Mouse (Mus musculus) hindbrain, embryonic 10.5 days (tissue): ENCODE measurements around the gene Tnfrsf13c. TPM values are rescaled to one million over a fixed set of nuclear protein-coding genes. Genes with fewer than 3 reads are reported as not detected.
A peak's percentile ranks its signal among the peaks of the same experiment; 100 is the strongest.

Experiments
- DNase-seq: peaks from one replicate; pipeline ENCODE4 v3.0.0-alpha.2; 2017; ENCODE audit warnings: low spot score
- H3K27ac ChIP-seq: fragments of 300-500 bp; sonication (generic); 2 replicates; pipeline ENCODE4 v1.5.1; 2016; ENCODE audit warnings: mild to moderate bottlenecking, moderate library complexity
- H3K27me3 ChIP-seq: fragments of 300-500 bp; sonication (generic); 2 replicates; pipeline ENCODE4 v1.6.1; 2016; ENCODE audit warnings: mild to moderate bottlenecking; ENCODE audit not compliant: poor library complexity, insufficient read depth, severe bottlenecking
- H3K36me3 ChIP-seq: fragments of 300-500 bp; sonication (generic); 2 replicates; pipeline ENCODE4 v1.6.1; 2016; ENCODE audit warnings: mild to moderate bottlenecking, moderate library complexity
- H3K4me1 ChIP-seq: fragments of 300-500 bp; sonication (generic); replicated peaks from 2 replicates; pipeline ENCODE4 v1.6.1; 2016; ENCODE audit warnings: mild to moderate bottlenecking
- H3K4me3 ChIP-seq: fragments of 300-500 bp; sonication (generic); 2 replicates; pipeline ENCODE4 v1.5.1; 2016; ENCODE audit warnings: mild to moderate bottlenecking, moderate library complexity
- H3K9me3 ChIP-seq: fragments of 300-500 bp; sonication (generic); 2 replicates; pipeline ENCODE4 v1.6.1; 2016; ENCODE audit warnings: mild to moderate bottlenecking, moderate library complexity
- WGBS: fragments of 180-500 bp; shearing (Covaris S2); methylation state at CpG from one replicate; pipeline ENCODE4 v1.1.7; 2016; 5-methylcytosine and 5-hydroxymethylcytosine counted together
- polyA plus RNA-seq: library from polyadenylated mRNA; unstranded; fragments of >200 nt; fragmentation: Nextera tagmentation; extraction: Ambion mirVana; gene quantifications from 2 replicates; pipeline ENCODE4 v1.2.1, GENCODE M21; 2016

Gene Tnfrsf13c
- polyA plus RNA-seq, 1 experiment from 2014 or later, result 0.18 TPM

DNA sequence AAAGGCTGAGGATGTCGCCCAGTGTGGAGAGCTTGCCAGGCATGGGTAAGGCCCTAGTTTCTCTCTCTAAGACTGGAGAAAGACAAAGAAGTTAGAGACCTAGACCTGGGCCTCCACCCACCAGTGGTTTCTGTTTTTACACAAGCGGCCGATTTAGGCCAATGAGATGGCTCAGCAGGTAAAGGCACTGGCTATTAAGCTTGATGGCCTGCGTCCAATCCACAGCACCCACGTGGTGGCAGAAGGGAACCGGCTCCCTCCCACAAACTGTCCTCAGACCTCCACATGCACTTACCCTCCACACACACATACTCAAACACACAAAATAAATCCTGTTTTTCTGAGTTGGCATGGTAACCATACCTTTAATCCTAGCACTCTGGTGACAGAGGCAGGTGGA, 22.1 kb downstream of the Tnfrsf13c start:
- no peak overlapping the region for H3K27ac ChIP-seq
- H3K4me3 ChIP-seq, result no peak overlapping the region
- no peak for DNase-seq
- peaks cover 40% of the 10 kb centered on the region for H3K4me1 ChIP-seq
- peaks cover 28% of the 10 kb centered on the region for H3K27me3 ChIP-seq
- 93% methylated on average over 6 of the region's 6 CpGs for WGBS
- H3K36me3 ChIP-seq, result peaks cover 98% of the 10 kb centered on the region
- H3K9me3 ChIP-seq, result no peaks in the 10 kb centered on the region

DNA sequence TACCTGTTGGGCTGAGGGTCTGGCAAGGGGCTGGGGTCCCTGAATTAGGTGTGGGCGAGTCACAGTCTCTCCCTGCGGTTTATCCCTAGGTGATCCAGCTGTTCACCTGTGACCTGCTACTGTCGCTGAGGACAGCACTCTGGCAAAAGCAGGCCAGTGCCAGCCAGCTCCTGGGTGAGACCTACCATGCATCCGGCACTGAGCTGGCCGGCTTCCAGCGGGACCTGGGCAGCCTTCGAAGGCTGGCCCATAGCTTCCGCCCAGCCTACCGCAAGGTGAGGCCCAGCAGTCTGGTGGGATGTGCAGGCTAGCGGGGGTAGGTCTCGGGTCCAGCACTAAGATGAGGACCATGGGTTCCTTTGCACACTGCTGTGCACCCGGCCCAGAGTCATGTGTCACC, 24.6 kb downstream of the Tnfrsf13c start:
- Histone ChIP-seq H3K9me3 (no peaks in the 10 kb centered on the region), H3K4me3 (no peak overlapping the region), H3K36me3 (peaks cover 100% of the 10 kb centered on the region), H3K27me3 (peaks cover 3% of the 10 kb centered on the region), H3K4me1 (peaks cover 16% of the 10 kb centered on the region), H3K27ac (no peak overlapping the region)
- 92% methylated on average over 12 of the region's 12 CpGs for WGBS
- no peak for DNase-seq

DNA sequence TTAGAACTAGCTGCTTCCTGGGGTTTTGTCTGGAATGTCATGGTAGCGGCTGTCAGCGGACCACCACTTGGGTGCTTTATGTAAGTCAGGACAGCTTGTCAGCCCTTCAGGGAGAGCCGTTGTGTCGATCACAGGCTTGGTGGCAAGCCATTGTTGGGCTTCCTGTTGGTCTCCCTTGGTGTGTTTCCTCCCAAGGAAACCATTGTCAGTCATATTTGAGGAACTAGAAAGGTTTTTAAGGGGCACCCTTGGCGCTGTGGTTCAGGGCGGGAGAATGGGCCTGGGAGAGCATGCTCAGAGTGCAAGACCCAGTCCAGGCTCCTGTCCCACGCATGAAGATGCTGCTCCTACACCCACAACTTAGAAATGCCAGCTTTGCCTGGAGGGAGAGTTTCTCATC, 25.8 kb downstream of the Tnfrsf13c start:
- WGBS, result 91% methylated on average over 7 of the region's 7 CpGs
- no peak overlapping the region for H3K4me3 ChIP-seq
- no peaks in the 10 kb centered on the region for H3K9me3 ChIP-seq
- H3K27me3 ChIP-seq, result no peaks in the 10 kb centered on the region; the same call in 1 of the 2 replicates
- peaks cover 100% of the 10 kb centered on the region for H3K36me3 ChIP-seq
- no peak for DNase-seq
- peaks cover 4% of the 10 kb centered on the region for H3K4me1 ChIP-seq
- H3K27ac ChIP-seq, result no peak overlapping the region

DNA sequence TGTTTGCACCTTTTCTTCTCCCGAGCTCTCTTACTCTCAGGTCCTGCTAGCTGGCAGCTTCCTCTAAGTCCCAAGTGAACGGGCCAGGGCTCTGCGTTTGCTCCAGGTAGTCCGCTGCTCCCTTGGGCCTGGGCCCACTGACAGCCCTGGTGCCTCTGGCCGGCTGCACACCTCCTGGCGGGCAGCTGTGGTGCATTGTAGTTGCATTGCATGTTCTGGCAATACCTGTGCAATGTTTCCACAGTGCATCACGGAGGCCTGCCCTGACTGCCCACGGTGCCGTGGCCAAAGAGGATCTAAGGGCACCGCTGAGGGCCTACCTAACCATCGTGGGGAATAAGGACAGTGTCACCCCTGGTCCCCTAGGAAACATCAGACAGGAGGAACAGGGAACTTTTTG, 26.2 kb downstream of the Tnfrsf13c start:
- H3K27me3 ChIP-seq, result no peaks in the 10 kb centered on the region
- no peaks in the 10 kb centered on the region for H3K9me3 ChIP-seq
- no peak for DNase-seq
- no peak overlapping the region for H3K27ac ChIP-seq
- H3K4me1 ChIP-seq, result no peaks in the 10 kb centered on the region
- peaks cover 100% of the 10 kb centered on the region for H3K36me3 ChIP-seq
- H3K4me3 ChIP-seq, result no peak overlapping the region
- WGBS, result 94% methylated on average over 11 of the region's 11 CpGs

DNA sequence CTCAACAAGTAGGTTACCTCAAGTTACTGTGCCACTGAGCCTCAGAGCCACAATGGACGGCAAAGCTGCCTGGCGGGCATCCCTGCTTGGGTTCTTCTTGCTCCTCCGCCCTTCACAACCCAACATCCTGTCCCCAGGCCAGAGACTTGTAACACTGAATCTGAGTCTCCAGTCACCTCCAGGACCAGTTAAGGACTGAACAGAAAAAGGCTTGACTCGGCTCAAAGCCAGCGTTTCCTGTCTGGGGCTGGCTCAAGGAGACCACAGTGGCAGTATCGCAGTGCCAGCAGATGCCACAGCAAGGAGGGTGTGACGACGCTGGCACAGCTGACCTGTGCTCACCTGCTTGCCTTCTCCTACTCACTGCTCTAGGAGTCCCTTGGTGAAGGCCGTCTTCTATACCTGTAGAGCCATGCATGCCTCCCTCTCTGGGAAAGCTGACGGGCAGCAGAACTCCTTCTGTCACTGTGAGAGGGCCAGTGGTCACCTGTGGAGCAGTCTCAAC, 26.9 kb downstream of the Tnfrsf13c start:
- H3K36me3 ChIP-seq, result peaks cover 100% of the 10 kb centered on the region
- WGBS, result 95% methylated on average over 10 of the region's 10 CpGs
- no peak for DNase-seq
- H3K27ac ChIP-seq, result no peak overlapping the region
- H3K27me3 ChIP-seq, result no peaks in the 10 kb centered on the region
- no peaks in the 10 kb centered on the region for H3K9me3 ChIP-seq
- H3K4me3 ChIP-seq, result no peak overlapping the region
- no peaks in the 10 kb centered on the region for H3K4me1 ChIP-seq

DNA sequence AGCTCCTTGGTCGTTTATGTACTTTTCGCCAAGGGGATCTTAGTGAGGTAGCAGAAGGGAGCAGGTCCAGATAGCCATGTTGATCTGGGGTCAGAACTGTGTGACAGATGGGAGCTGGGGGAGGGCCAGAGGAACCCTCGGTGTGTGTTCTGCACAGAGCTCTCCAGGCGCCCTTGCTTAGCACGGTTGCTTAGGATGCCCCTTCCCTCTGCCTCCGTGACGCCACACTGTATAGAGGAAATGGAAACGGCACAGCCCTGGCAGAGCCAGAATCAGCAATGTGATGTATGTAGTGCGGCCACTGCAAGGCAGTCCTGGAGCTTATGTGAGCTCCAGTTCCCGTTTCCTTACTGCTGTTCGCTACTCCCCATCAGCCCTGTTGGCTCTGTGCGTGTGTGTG, 27.9 kb downstream of the Tnfrsf13c start:
- no peak overlapping the region for H3K27ac ChIP-seq
- H3K27me3 ChIP-seq, result no peaks in the 10 kb centered on the region
- no peaks in the 10 kb centered on the region for H3K9me3 ChIP-seq
- 89% methylated on average over 12 of the region's 12 CpGs for WGBS
- peaks cover 100% of the 10 kb centered on the region for H3K36me3 ChIP-seq
- H3K4me3 ChIP-seq, result no peak overlapping the region
- DNase-seq, result no peak
- no peaks in the 10 kb centered on the region for H3K4me1 ChIP-seq

DNA sequence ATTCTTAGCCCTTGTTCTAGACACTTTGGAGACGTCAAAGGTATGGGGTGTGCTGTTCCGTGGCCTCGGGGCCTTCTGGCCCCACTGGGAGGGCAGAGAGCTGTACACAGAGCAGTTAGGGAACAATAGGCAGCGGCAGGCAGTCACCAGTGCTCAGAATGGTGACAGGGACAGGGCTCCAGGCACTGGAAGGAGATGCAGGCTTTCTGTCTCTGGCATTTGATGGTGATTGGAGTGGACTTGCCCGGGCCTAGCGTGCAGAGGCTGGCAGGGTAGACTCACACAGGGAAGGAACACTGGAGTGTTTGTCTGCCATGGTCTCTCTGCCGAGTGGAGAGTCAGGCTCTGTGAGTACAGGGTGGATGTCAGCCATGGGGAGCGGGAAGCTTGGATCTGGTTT, 31.6 kb downstream of the Tnfrsf13c start:
- WGBS, result 84% methylated on average over 8 of the region's 8 CpGs
- Histone ChIP-seq H3K9me3 (no peaks in the 10 kb centered on the region), H3K27me3 (no peaks in the 10 kb centered on the region), H3K27ac (no peak overlapping the region), H3K4me1 (no peaks in the 10 kb centered on the region), H3K4me3 (no peak overlapping the region), H3K36me3 (peaks cover 100% of the 10 kb centered on the region)
- no peak for DNase-seq

DNA sequence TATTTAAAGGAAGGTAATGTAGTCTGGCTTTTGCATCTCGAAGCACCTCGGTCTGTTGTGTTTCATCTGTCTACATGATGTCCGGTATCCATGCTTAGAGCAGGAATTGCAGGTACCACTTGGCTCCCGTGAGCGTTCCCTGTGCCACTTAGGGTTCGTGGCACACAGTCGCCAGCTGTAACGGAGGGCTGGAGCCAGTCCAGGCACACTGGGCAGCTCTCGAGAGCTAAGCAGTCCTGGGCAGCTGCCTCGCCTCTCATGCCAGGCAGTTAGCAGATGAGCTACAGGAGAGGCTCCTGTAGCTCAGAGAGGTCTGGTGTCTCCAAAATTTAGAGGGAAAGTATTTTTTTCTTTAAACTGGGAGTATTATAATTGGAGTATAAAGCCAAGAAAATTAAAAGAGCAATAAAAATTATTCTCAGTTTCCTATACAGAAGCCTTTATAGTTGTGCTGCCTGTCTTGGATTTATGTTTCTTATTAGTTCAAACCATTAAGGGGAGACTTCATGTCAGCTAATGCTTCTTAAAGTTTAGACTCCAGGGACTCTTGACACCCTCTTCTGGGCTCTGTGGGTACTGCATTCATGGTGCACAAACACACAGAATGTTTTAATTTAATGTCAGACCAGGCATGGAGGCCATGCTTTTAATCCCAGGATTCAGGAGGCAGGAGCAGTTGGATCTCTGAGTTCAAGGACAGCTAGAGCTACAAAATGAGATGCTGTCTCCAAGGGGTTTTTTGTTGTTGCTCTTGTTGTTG, 35.5 kb downstream of the Tnfrsf13c start:
- WGBS, result 97% methylated on average over 10 of the region's 10 CpGs
- peaks cover 4% of the 10 kb centered on the region; the same call in 1 of the 2 replicates for H3K9me3 ChIP-seq
- H3K36me3 ChIP-seq, result peaks cover 100% of the 10 kb centered on the region
- 0 out of 2 replicates have a peak, but pooled peaks cover 5% of the 10 kb centered on the region for H3K4me1 ChIP-seq
- H3K27ac ChIP-seq, result no peak overlapping the region
- H3K27me3 ChIP-seq, result no peaks in the 10 kb centered on the region
- peak; percentile 43 for DNase-seq
- no peak overlapping the region for H3K4me3 ChIP-seq

DNA sequence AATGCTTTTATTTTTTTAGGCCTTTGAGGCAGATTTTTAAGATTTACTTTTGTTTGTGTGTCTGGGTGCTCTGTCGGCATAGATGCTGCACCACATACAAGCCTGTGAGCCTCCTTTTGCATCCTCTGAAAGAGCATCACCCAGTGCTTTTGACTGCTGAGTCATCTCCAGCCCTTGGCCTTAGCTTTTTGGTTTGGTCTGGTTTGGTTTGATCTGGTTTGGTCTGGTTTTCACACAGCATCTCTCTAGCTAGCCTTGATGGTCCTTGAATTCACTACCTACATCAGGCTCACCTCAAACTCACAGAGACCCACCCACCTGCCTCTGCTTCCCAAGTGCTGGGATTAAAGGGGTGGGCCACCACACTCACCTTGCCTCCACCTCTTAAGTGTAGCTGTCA, 36.2 kb downstream of the Tnfrsf13c start:
- 95% methylated on average over 1 of the region's 1 CpGs for WGBS
- H3K36me3 ChIP-seq, result peaks cover 100% of the 10 kb centered on the region

DNA sequence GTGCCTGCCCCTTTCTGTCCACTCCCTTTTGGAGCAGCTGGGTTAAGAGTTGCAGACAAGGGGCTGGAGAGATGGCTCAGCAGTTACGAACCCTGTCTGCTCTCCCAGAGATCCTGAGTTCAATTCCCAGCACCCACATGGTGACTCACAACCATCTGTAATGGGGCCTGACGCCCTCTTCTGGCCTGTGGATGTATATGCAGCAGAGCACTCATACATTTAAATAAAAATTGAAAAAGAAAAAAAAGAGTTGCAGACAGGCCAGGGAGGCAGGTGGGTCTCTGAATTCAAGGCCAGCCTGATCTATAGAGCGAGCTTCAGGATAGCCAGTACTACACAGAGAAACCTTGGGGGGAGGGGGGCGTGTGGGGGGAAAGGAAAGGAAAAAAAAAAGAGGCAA, 36.8 kb downstream of the Tnfrsf13c start:
- H3K36me3 ChIP-seq, result peaks cover 100% of the 10 kb centered on the region

More for the DNA sequence above, 36.2 kb downstream of the Tnfrsf13c start:
- no peak for DNase-seq
- H3K4me3 ChIP-seq, result no peak overlapping the region
- H3K27me3 ChIP-seq, result no peaks in the 10 kb centered on the region
- no peak overlapping the region for H3K27ac ChIP-seq
- H3K9me3 ChIP-seq, result peaks cover 4% of the 10 kb centered on the region; the same call in 1 of the 2 replicates
- H3K4me1 ChIP-seq, result 0 out of 2 replicates have a peak, but pooled peaks cover 5% of the 10 kb centered on the region

DNA sequence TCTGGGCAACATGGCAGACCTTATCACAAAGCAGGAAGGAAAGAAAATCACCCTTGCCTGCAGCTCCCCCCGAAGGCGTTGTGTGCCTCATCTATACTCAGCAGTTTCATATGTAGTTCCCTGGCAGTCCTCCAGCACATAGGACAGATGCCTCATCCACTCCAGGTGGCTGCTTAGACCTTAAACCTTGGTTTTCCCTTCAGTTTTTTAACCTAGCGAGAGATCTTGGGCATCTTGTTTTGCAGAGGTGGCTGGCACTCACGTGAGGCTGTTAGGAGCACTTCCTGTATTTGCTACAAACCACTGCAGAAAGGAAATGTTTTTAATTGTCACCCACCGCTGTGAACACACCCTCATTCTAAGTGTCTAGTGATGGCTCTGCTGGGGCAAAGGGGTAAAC, 37.2 kb downstream of the Tnfrsf13c start:
- H3K4me3 ChIP-seq, result no peak overlapping the region
- DNase-seq, result no peak
- WGBS, result 96% methylated on average over 5 of the region's 5 CpGs
- peaks cover 100% of the 10 kb centered on the region for H3K36me3 ChIP-seq
- 0 out of 2 replicates have a peak, but pooled peaks cover 5% of the 10 kb centered on the region for H3K4me1 ChIP-seq
- no peak overlapping the region for H3K27ac ChIP-seq
- H3K27me3 ChIP-seq, result no peaks in the 10 kb centered on the region
- H3K9me3 ChIP-seq, result peaks cover 12% of the 10 kb centered on the region

More for the DNA sequence above, 36.8 kb downstream of the Tnfrsf13c start:
- Histone ChIP-seq H3K4me3 (no peak overlapping the region), H3K4me1 (0 out of 2 replicates have a peak, but pooled peaks cover 5% of the 10 kb centered on the region), H3K27ac (no peak overlapping the region), H3K9me3 (peaks cover 7% of the 10 kb centered on the region), H3K27me3 (no peaks in the 10 kb centered on the region)
- no peak for DNase-seq
- 90% methylated on average over 4 of the region's 4 CpGs for WGBS

DNA sequence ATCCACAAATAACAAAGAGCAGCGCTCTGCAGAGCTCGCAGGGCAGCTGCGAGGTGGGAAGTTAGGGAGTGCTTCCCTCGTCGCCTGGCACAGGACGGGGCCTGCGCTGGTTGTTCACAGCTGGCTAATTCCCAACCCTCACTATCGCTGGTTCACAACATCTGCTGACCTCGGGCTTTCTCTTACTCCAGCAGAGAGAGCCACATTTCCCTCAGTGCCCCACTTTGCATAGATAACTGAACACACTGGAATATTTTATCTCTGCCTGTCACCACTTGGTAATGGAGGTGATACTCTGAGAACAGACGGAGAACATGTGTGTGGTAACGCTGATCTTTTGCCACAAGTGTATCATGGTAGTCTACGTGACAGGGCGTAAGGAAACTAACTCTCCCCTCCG, 38.0 kb downstream of the Tnfrsf13c start:
- peaks cover 100% of the 10 kb centered on the region for H3K36me3 ChIP-seq
- H3K27ac ChIP-seq, result 0 out of 2 replicates have a peak overlapping the region, but pooled peaks have one; percentile 5
- DNase-seq, result no peak
- H3K4me1 ChIP-seq, result 0 out of 2 replicates have a peak, but pooled peaks cover 5% of the 10 kb centered on the region
- H3K9me3 ChIP-seq, result peaks cover 20% of the 10 kb centered on the region
- 86% methylated on average over 14 of the region's 14 CpGs for WGBS
- H3K4me3 ChIP-seq, result no peak overlapping the region
- H3K27me3 ChIP-seq, result no peaks in the 10 kb centered on the region

DNA sequence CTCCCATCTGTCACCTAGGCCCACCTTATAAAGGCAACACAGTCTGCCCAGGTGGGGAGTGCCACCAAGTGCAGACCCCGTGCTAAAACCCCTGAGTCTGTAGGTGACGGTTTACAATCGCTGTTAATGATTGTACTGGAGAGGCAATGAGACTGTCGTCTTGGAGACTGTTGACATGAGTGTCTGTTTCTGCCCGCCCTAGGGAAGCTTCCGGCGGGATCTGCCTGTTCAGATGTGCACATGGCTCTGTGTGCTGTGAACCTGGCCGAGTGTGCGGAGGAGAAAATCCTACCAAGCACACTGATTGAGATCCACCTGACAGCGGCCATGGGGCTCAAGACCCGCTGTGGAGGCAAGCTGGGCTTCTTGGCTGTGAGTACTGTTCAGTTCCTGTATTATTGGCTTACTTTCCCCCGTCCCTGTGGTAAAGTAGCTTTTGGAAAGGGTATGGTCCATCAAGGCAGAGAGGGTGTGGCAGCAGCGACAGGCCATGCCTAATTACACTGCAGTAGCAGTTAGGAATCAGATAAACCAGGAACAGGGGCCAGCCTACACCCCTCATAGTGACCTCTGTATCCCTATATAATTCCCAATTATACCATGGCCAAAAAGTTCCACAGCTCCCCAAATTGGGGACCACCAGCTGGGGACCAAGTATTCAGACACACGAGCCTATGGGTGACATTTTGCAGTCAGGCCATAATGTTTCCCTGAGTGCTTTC, 38.9 kb downstream of the Tnfrsf13c start:
- DNase-seq, result no peak
- Histone ChIP-seq H3K27me3 (no peaks in the 10 kb centered on the region), H3K4me3 (no peak overlapping the region), H3K36me3 (peaks cover 100% of the 10 kb centered on the region), H3K9me3 (peaks cover 25% of the 10 kb centered on the region), H3K27ac (peak overlapping the region; percentile 35; the same call in 1 of the 2 replicates), H3K4me1 (0 out of 2 replicates have a peak, but pooled peaks cover 5% of the 10 kb centered on the region)
- WGBS, result 91% methylated on average over 14 of the region's 14 CpGs
